Mouse (Mus musculus): Measurements from ENCODE around the gene Gm4881. TPM values are rescaled to one million over a fixed set of nuclear protein-coding genes. Genes with fewer than 3 reads are reported as not detected.
A peak's percentile ranks its signal among the peaks of the same experiment; 100 is the strongest.

The Gm4881 gene
- polyA plus RNA-seq, 1 experiment from 2014 or later = 2.2 TPM

- no peak for ATAC-seq (ENCODE audit: low FRiP score)
- peak; percentile 92 for DNase-seq (ENCODE audit: low spot score, missing footprints)
- peaks cover 9% of the 10 kb centered on the region for H3K4me1 ChIP-seq (ENCODE audit: control insufficient read depth, insufficient read depth, low read length)
- H3K4me2 ChIP-seq = peak overlapping the region; percentile 42
- no peak overlapping the region for H3K27ac ChIP-seq (ENCODE audit: low read depth, low read length)
- H3K9ac ChIP-seq (ENCODE audit: low read length) = no peak overlapping the region
- no peak overlapping the region for H3K4me3 ChIP-seq (ENCODE audit: low read depth, low read length)
- H3K27me3 ChIP-seq (ENCODE audit: control insufficient read depth, insufficient read depth, low read length) = peaks cover 78% of the 10 kb centered on the region
- WGBS = 4% methylated on average over 6 of the region's 6 CpGs
- no peaks in the 10 kb centered on the region for H3K36me3 ChIP-seq (ENCODE audit: control insufficient read depth, insufficient read depth, low read length)
- H3K9me3 ChIP-seq (ENCODE audit: control insufficient read depth, low read length) = no peaks in the 10 kb centered on the region
These were observed 653 bp downstream of the Gm4881 start for GRCm38 (mm10) chr7:24943641-24944040.

DNA sequence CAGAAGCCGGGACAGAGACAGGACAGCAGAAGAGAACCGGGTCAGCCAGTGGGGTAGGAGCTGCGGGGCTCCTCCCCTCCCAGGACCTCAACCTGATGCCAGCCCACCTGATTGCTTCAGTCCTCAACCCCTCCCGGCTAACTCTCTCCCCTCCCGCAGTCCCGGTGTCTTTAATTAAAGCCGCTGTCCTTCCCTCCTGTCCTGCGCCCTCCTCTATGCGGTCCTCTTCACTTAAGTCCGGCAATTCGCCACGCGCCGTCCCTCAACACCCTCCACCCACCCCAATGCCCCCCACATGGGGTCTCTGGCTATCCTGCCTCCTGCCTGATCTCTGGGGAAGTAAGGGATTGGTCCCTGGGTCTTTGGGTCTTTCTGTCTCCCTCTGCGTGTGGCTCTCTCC, 12.6 kb downstream of the Gm4881 start:
- Histone ChIP-seq H3K9me3 (ENCODE audit: control insufficient read depth, low read length) (no peaks in the 10 kb centered on the region), H3K4me2 (peak overlapping the region; percentile 3; the same call in 1 of the 2 replicates), H3K4me3 (ENCODE audit: low read depth, low read length) (no peak overlapping the region), H3K36me3 (ENCODE audit: control insufficient read depth, insufficient read depth, low read length) (no peaks in the 10 kb centered on the region), H3K4me1 (ENCODE audit: control insufficient read depth, insufficient read depth, low read length) (peaks cover 16% of the 10 kb centered on the region), H3K27me3 (ENCODE audit: control insufficient read depth, insufficient read depth, low read length) (peaks cover 53% of the 10 kb centered on the region), H3K9ac (ENCODE audit: low read length) (no peak overlapping the region), H3K27ac (ENCODE audit: low read depth, low read length) (no peak overlapping the region)
- DNase-seq (ENCODE audit: low spot score, missing footprints) (peak; percentile 91), ATAC-seq (ENCODE audit: low FRiP score) (no peak)
- WGBS = under 1% methylated on average over 15 of the region's 15 CpGs

GRCm38 (mm10) chr7:24930475-24930874, 13.8 kb downstream of the Gm4881 start:
- ATAC-seq (ENCODE audit: low FRiP score) (no peak), DNase-seq (ENCODE audit: low spot score, missing footprints) (peak; percentile 86)
- H3K27me3 ChIP-seq (ENCODE audit: control insufficient read depth, insufficient read depth, low read length) = peaks cover 52% of the 10 kb centered on the region
- H3K4me1 ChIP-seq (ENCODE audit: control insufficient read depth, insufficient read depth, low read length) = peaks cover 16% of the 10 kb centered on the region
- no peak overlapping the region for H3K27ac ChIP-seq (ENCODE audit: low read depth, low read length)
- H3K36me3 ChIP-seq (ENCODE audit: control insufficient read depth, insufficient read depth, low read length) = 0 out of 2 replicates have a peak, but pooled peaks cover 2% of the 10 kb centered on the region
- 0 out of 2 replicates have a peak overlapping the region, but pooled peaks have one; percentile 4 for H3K4me2 ChIP-seq
- no peak overlapping the region for H3K9ac ChIP-seq (ENCODE audit: low read length)
- no peak overlapping the region for H3K4me3 ChIP-seq (ENCODE audit: low read depth, low read length)
- 49% methylated on average over 6 of the region's 6 CpGs for WGBS
- H3K9me3 ChIP-seq (ENCODE audit: control insufficient read depth, low read length) = no peaks in the 10 kb centered on the region

GRCm38 (mm10) chr7:24919728-24920127, 24.6 kb downstream of the Gm4881 start:
- H3K4me3 ChIP-seq (ENCODE audit: low read depth, low read length) = no peak overlapping the region
- 91% methylated on average over 9 of the region's 9 CpGs for WGBS
- no peak overlapping the region for H3K9ac ChIP-seq (ENCODE audit: low read length)
- H3K4me1 ChIP-seq (ENCODE audit: control insufficient read depth, insufficient read depth, low read length) = no peaks in the 10 kb centered on the region
- ATAC-seq (ENCODE audit: low FRiP score) (no peak), DNase-seq (ENCODE audit: low spot score, missing footprints) (no peak)
- H3K27me3 ChIP-seq (ENCODE audit: control insufficient read depth, insufficient read depth, low read length) = no peaks in the 10 kb centered on the region
- peaks cover 31% of the 10 kb centered on the region for H3K36me3 ChIP-seq (ENCODE audit: control insufficient read depth, insufficient read depth, low read length)
- no peak overlapping the region for H3K27ac ChIP-seq (ENCODE audit: low read depth, low read length)
- H3K4me2 ChIP-seq = no peak overlapping the region
- H3K9me3 ChIP-seq (ENCODE audit: control insufficient read depth, low read length) = no peaks in the 10 kb centered on the region

DNA sequence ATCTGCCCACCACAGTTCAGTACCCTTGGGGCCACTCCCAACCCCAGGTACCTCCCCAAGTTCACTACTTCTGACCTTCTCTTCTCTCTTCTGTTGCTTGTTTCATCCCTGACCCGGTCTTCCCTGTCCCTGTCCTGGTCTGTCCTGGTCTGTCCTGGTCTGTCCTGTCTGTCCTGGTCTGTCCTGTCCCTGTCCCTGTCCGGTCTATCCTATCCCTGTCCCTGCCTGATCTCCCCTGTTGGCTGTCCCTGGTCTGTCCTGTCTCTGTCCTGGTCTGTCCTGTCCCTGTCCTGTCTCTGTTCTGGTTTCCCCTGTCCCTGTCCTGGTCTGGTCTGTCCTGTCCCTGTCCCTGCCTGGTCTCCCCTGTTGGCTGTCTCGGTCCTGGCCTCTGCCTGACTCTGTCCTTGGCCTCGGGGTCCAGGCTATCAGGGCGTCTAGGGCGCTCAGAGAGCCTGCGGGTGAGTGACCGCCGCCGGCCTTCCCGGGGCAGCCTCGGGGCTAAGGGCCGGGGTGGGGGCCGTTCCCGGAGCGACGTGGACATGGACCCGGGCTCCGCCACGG, 25.5 kb downstream of the Gm4881 start:
- WGBS = 92% methylated on average over 20 of the region's 20 CpGs
- H3K4me2 ChIP-seq = no peak overlapping the region
- H3K4me3 ChIP-seq (ENCODE audit: low read depth, low read length) = no peak overlapping the region
- no peak for ATAC-seq (ENCODE audit: low FRiP score)
- no peak overlapping the region for H3K9ac ChIP-seq (ENCODE audit: low read length)
- H3K36me3 ChIP-seq (ENCODE audit: control insufficient read depth, insufficient read depth, low read length) = peaks cover 25% of the 10 kb centered on the region
- H3K27ac ChIP-seq (ENCODE audit: low read depth, low read length) = no peak overlapping the region
- H3K4me1 ChIP-seq (ENCODE audit: control insufficient read depth, insufficient read depth, low read length) = no peaks in the 10 kb centered on the region
- no peak for DNase-seq (ENCODE audit: low spot score, missing footprints)
- H3K27me3 ChIP-seq (ENCODE audit: control insufficient read depth, insufficient read depth, low read length) = no peaks in the 10 kb centered on the region
- no peaks in the 10 kb centered on the region for H3K9me3 ChIP-seq (ENCODE audit: control insufficient read depth, low read length)

DNA sequence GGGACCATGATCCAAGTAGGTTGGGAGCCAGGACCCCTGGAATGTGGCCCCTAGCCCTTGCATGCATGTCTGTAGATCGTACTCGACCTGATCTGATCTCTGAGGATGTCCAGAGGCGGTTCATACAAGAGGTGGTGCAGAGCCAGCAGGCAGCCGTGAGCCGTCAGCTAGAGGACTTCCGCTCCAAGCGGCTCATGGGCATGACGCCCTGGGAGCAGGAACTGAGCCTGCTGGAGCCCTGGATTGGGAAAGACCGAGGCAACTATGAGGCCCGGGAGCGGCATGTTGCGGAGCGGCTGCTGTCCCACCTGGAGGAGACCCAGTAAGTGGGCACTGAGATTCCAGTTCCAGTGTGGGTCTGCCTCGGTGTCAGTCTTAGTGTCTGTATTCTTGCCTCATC, 31.8 kb downstream of the Gm4881 start:
- Histone ChIP-seq H3K4me2 (no peak overlapping the region), H3K9me3 (ENCODE audit: control insufficient read depth, low read length) (no peaks in the 10 kb centered on the region), H3K27me3 (ENCODE audit: control insufficient read depth, insufficient read depth, low read length) (no peaks in the 10 kb centered on the region), H3K9ac (ENCODE audit: low read length) (no peak overlapping the region), H3K4me3 (ENCODE audit: low read depth, low read length) (no peak overlapping the region), H3K27ac (ENCODE audit: low read depth, low read length) (no peak overlapping the region), H3K36me3 (ENCODE audit: control insufficient read depth, insufficient read depth, low read length) (no peaks in the 10 kb centered on the region), H3K4me1 (ENCODE audit: control insufficient read depth, insufficient read depth, low read length) (no peaks in the 10 kb centered on the region)
- 95% methylated on average over 14 of the region's 14 CpGs for WGBS
- ATAC-seq (ENCODE audit: low FRiP score) (no peak), DNase-seq (ENCODE audit: low spot score, missing footprints) (no peak)

DNA sequence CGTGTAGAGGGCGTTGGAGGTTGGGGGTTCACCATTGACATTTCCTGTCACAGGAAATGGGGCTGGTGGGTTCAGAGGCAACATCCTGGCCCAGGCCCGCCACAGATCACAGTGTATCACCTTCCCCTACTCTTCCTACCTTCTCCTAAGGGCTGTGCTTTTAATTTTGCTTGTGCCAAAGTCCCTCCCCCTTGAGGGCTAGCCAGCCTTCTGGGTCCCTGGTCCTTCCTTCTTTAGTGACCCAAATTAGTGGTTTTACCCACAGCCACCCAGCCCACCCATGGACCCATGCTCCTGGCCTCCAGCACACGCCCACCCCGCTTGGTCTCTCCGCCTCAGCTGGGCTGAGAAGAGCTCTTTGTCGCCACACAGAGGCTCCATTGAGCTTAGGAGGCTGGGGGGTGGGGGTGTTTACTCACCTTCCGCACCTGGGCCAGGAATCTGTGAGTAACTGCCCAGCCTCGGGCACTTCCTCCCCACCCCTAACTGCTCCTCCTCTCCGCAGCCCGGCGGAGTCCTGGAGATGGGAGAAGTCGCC, 37.0 kb downstream of the Gm4881 start:
- H3K9ac ChIP-seq (ENCODE audit: low read length) = no peak overlapping the region
- no peaks in the 10 kb centered on the region for H3K9me3 ChIP-seq (ENCODE audit: control insufficient read depth, low read length)
- no peaks in the 10 kb centered on the region for H3K36me3 ChIP-seq (ENCODE audit: control insufficient read depth, insufficient read depth, low read length)
- 42% methylated on average over 10 of the region's 13 CpGs for WGBS
- DNase-seq (ENCODE audit: low spot score, missing footprints) (no peak), ATAC-seq (ENCODE audit: low FRiP score) (no peak)
- H3K27ac ChIP-seq (ENCODE audit: low read depth, low read length) = no peak overlapping the region
- no peak overlapping the region for H3K4me2 ChIP-seq
- no peaks in the 10 kb centered on the region for H3K4me1 ChIP-seq (ENCODE audit: control insufficient read depth, insufficient read depth, low read length)
- H3K27me3 ChIP-seq (ENCODE audit: control insufficient read depth, insufficient read depth, low read length) = no peaks in the 10 kb centered on the region
- H3K4me3 ChIP-seq (ENCODE audit: low read depth, low read length) = no peak overlapping the region

- H3K27ac ChIP-seq (ENCODE audit: low read depth, low read length) = no peak overlapping the region
- no peak overlapping the region for H3K9ac ChIP-seq (ENCODE audit: low read length)
- H3K36me3 ChIP-seq (ENCODE audit: control insufficient read depth, insufficient read depth, low read length) = no peaks in the 10 kb centered on the region
- 39% methylated on average over 6 of the region's 6 CpGs for WGBS
- DNase-seq (ENCODE audit: low spot score, missing footprints) (no peak), ATAC-seq (ENCODE audit: low FRiP score) (no peak)
- H3K9me3 ChIP-seq (ENCODE audit: control insufficient read depth, low read length) = no peaks in the 10 kb centered on the region
- H3K27me3 ChIP-seq (ENCODE audit: control insufficient read depth, insufficient read depth, low read length) = no peaks in the 10 kb centered on the region
- H3K4me1 ChIP-seq (ENCODE audit: control insufficient read depth, insufficient read depth, low read length) = no peaks in the 10 kb centered on the region
- H3K4me3 ChIP-seq (ENCODE audit: low read depth, low read length) = no peak overlapping the region
- no peak overlapping the region for H3K4me2 ChIP-seq
These were observed 37.7 kb downstream of the Gm4881 start for GRCm38 (mm10) chr7:24906551-24906950.

DNA sequence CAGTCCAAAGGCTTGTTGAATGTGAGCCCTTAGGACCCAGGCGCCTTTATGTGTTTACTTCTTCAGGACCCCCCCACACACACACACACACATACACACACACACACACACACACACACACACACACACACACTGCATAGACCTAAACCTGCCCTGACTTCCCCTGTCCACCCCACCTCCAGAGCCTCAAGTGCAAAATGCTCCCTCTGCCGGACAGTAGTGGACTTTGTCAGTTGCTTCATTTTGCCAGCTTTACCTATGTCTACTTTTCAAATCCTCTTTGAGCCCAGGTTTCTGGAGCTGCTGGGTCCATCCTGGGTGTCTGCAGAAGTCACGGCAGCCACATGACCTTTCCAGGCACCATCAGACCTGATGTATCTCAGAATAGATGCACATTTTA, 39.4 kb downstream of the Gm4881 start:
- no peaks in the 10 kb centered on the region for H3K9me3 ChIP-seq (ENCODE audit: control insufficient read depth, low read length)
- no peak overlapping the region for H3K27ac ChIP-seq (ENCODE audit: low read depth, low read length)
- ATAC-seq (ENCODE audit: low FRiP score) (peak; percentile 43; the same call in 1 of the 2 replicates), DNase-seq (ENCODE audit: low spot score, missing footprints) (peak; percentile 96)
- 15% methylated on average over 3 of the region's 3 CpGs for WGBS
- peak overlapping the region; percentile 70 for H3K4me3 ChIP-seq (ENCODE audit: low read depth, low read length)
- H3K9ac ChIP-seq (ENCODE audit: low read length) = peak overlapping the region; percentile 75
- peak overlapping the region; percentile 87 for H3K4me2 ChIP-seq
- no peaks in the 10 kb centered on the region for H3K36me3 ChIP-seq (ENCODE audit: control insufficient read depth, insufficient read depth, low read length)
- H3K4me1 ChIP-seq (ENCODE audit: control insufficient read depth, insufficient read depth, low read length) = no peaks in the 10 kb centered on the region
- no peaks in the 10 kb centered on the region for H3K27me3 ChIP-seq (ENCODE audit: control insufficient read depth, insufficient read depth, low read length)

Data from midbrain, embryonic 11.5 days (tissue).